Mouse (Mus musculus) naive thymus-derived CD4-positive, alpha-beta T cell, adult 2 months (primary cell): Measurements from ENCODE around the gene Vrk3.

ENCODE experiments used
- DNase-seq: peaks from one replicate; pipeline ENCODE4 v3.0.0-alpha.2; 2011; ENCODE audit warnings: low read depth

The Vrk3 gene

DNA sequence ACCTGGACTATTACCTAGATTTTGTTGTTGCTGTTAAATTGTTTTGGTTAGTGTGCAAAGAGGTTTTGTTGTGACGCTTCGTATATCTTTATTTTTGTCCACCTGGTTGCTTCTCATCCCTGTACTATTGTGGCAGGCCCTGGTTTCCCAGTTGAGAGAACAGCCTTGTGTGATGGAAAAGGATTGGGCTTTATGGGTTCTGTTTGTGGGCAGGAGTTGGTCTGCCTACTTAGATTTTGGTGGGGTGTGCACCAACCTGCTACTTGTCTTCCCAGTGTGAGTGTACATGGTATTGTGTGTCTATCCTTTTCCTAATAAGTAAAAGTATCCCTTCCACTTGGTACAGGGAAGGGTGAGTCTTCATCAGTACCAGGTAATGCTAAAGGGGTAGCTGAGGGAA, 71.2 kb downstream of the Vrk3 start:
- DNase-seq: no peak

DNA sequence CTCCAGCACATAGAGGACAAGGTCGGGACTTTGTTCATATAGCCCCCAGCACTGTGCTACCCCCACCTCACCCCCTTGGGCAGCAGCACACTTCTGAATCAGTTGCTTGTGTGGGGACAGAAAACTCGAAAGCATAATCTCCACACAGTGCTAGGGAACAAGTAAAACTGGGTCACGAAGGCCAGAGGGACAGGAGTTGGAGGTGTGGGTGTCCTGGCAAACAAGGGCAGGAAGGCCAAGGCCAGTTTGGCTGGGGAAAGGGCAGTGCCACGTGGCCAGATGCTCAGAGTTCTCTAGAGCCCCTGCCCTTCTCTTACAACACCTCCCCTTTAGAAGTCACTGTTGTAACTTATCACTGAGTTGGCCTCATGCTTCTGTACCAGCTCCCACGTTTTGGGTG, 71.7 kb downstream of the Vrk3 start:
- no peak for DNase-seq

DNA sequence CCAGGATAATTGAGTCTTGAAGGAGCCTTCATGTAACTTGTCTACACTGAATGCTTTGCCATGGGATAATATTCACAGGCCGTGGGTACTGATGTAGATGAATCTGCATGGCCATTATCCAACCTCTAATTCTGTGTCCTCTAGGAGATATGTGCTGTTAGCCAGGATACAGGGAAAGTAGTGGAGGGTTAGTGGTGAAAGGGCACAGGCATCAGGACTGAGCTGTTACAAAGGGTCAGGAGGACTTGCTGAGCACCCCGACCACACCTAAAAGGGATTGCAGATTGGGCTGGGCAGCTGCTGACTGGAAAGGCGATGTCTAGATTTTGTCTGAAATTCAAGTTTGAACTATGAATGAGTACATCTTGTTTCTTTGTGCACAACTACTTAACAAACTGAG, 72.3 kb downstream of the Vrk3 start:
- no peak for DNase-seq

DNA sequence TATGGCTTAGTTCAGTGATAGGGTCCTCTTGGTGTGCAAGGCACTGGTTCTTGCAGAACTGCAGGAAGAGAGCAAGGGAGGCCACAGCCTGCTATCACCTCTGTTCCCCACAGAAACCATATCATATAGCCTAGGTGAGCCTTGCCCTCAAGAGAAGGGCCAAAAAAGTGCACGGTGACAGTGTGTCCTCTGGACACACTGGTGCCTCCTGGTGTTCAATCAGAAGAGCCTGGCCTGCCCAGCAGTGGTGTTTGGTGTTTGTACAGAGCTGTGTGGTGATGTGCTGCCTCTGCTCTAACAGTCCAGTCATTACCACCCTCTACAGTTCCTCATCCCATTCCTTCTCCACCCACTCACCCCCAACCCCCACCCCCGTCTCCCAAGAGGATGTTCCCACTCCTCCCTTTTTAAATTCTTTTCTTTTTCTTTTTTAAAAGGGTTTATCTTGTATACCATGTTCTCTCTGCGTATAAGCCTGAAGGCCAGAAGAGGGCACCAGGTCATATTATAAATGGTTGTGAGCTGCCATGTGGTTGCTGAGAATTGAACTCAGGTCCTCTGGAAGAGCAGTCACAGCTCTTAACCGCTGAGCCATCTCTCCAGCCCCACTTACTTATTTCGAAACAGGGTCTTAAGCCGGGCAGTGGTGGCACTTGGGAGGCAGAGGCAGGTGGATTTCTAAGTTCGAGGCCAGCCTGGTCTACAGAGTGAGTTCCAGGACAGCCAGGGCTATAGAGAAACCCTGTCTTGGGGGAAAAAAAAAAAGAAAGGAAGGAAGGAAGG, 73.6 kb downstream of the Vrk3 start:
- no peak for DNase-seq

DNA sequence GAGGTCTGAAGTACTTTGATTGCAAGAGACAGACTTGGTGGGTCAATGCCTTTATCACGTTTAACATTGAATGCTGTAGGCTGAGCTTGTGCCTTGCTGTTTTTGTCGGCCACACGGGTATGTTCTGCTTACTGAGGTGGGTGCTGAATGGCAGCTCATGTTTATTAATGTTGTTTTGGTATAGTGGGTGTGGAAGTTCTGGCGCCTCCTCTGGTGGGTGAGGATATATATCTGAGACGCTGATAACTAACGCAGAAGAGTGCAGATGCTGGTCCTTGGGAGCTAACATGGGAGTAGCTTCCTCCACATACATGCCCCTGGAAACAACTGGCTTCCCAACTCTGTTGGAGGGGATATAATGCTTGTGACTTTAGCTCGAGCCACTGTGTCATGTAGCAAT, 75.2 kb downstream of the Vrk3 start:
- peak; percentile 48 for DNase-seq

DNA sequence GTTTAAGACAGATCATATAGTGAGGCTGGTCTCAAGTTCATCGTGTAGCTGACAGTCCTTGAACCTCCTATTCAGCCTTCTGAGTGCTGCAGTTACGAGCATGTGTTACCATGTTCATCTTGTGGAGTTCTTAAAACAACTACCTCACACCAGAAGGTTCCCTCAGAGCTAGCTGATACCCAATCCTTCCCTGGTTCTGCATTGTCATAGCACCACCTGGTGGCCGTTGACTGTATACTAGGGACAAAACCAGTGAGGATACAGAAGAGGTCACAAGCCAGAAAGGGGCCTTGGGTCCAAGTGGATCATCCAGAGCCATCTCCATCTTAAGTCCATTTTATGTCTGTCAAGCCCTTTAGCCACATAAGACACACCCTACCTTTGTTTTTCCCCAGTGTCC, 76.7 kb downstream of the Vrk3 start:
- DNase-seq: peak; percentile 90

DNA sequence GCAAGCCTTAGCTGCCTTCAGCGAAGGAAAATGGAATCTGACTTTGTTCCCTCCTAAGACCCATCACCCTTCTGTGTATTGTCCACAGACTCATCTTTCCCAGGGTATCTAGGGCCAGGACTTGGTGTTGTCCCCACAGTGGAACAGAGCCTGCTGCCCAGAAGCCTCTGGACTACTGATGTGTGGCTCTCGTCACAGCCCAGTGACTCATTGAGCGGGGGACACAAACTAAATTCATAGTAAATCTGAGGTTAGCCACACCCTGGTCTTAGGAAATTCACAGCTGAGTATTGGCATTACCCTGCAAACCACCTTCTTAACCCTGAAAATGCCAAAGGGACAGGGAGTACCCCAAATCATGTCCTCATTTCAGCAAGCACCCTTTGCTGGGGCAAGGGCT, 78.6 kb downstream of the Vrk3 start:
- no peak for DNase-seq
